Comparison of ENCODE assay signal across 18 mouse cellular contexts in the genomic region with DNA sequence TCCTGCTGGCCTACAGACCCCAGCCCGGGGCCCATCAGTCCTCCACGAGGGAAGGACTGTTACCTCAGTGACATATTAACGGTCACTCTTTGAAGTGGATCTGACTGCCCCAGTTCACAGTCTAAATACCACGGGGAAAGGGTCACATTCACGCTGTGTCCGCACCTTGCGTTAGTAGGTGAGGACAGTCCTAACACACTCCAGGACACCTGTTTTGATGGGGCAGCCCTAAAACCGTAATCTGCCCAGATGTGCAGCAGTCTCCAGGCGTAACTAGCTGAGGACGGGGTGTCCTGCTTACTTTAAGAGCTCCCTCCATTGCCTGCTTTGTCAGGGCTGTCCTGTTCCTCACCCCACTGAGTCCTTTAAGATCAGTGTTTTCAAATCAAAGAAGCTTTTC.
DNase-seq lines count a peak whose midpoint lies in the region; ATAC-seq lines count a peak whose summit lies in the region.
"Had no signal": no experiment of that assay in that cellular context is flagged by ENCODE, and none has a peak within 500 bp of the region (broad histone marks: within the 10 kb centered on the region; RNA-seq: fewer than 3 reads in every experiment).

No protein-coding gene starts in this region.

- DNase-seq in embryo, embryonic 10.5 days (ENCODE audit: low spot score) = peak; percentile 24
- DNase-seq in embryo, embryonic 10 days (ENCODE audit: low spot score) = no peak
- DNase-seq in cerebellum, postnatal 36 days = peak; percentile 22 to 45
- DNase-seq in limb, embryonic 10.5 days (ENCODE audit: low spot score) = no peak
- no peak for DNase-seq in forebrain, embryonic 11.5 days (ENCODE audit: low spot score)
- DNase-seq in heart, postnatal 36 days = no peak
- DNase-seq: B cell, adult 2 months; gastrocnemius, postnatal 14 days; heart, postnatal 14 days; kidney, postnatal 10 days; spleen, adult 18-20 months had no signal

- intact Hi-C loops in heart, postnatal 36 days (cut with DNase I) = no loop called here

- no peaks in the 10 kb centered on the region for H3K27me3 ChIP-seq in megakaryocyte, embryonic 14.5 days (replicated peaks)
- H3K27me3 ChIP-seq in limb, embryonic 10.5 days (ENCODE audit: low read depth, poor library complexity, severe bottlenecking) = peaks cover 9% of the 10 kb centered on the region; the same call in 1 of the 2 replicates
- H3K27me3 ChIP-seq in forebrain, embryonic 11.5 days (ENCODE audit: control insufficient read depth, insufficient read depth, low read length) = no peaks in the 10 kb centered on the region
- H3K27me3 ChIP-seq: Patski had no signal

- peaks cover 5% of the 10 kb centered on the region; the same call in 1 of the 2 replicates for H3K4me1 ChIP-seq in megakaryocyte, embryonic 14.5 days
- H3K4me1 ChIP-seq in limb, embryonic 10.5 days = peaks cover 46% of the 10 kb centered on the region
- H3K4me1 ChIP-seq in forebrain, embryonic 11.5 days (replicated peaks; ENCODE audit: control insufficient read depth, insufficient read depth, low read length) = peaks cover 7% of the 10 kb centered on the region; the same call in 1 of the 2 replicates

- peak overlapping the region; percentile 17 for H3K4me3 ChIP-seq in megakaryocyte, embryonic 14.5 days (replicated peaks)
- H3K4me3 ChIP-seq in limb, embryonic 10.5 days = no peak overlapping the region
- no peak overlapping the region for H3K4me3 ChIP-seq in forebrain, embryonic 11.5 days (ENCODE audit: low read depth, low read length)
- H3K4me3 ChIP-seq: heart, embryonic 10.5 days had no signal

- H3K4me2 ChIP-seq in forebrain, embryonic 11.5 days (ENCODE audit: low read depth, low read length, severe bottlenecking) = no peak overlapping the region

- no peak for ATAC-seq in megakaryocyte, adult 5-6 weeks (ENCODE audit: poor library complexity, severe bottlenecking)
- ATAC-seq in forebrain, embryonic 11.5 days (replicated peaks; ENCODE audit: low FRiP score) = no peak
- ATAC-seq: forebrain, embryonic 16.5 days; inflammation-experienced regulatory T-cells, adult 6 months; Patski had no signal

- H3K27ac ChIP-seq in limb, embryonic 10.5 days = peak overlapping the region; percentile 61
- no peak overlapping the region for H3K27ac ChIP-seq in forebrain, embryonic 11.5 days (ENCODE audit: low read depth, low read length)
- H3K27ac ChIP-seq: heart, embryonic 10.5 days; stomach, postnatal 0 days had no signal

- no peak overlapping the region for H3K9ac ChIP-seq in forebrain, embryonic 11.5 days (ENCODE audit: low read length)

- peaks cover 8% of the 10 kb centered on the region for H3K36me3 ChIP-seq in megakaryocyte, embryonic 14.5 days (replicated peaks; ENCODE audit: low read length)
- peaks cover 7% of the 10 kb centered on the region; the same call in 1 of the 2 replicates for H3K36me3 ChIP-seq in limb, embryonic 10.5 days
- no peaks in the 10 kb centered on the region for H3K36me3 ChIP-seq in forebrain, embryonic 11.5 days (ENCODE audit: control insufficient read depth, insufficient read depth, low read length)
- H3K36me3 ChIP-seq: heart, embryonic 10.5 days had no signal

- peaks cover 32% of the 10 kb centered on the region for H3K9me3 ChIP-seq in megakaryocyte, embryonic 14.5 days
- 0 out of 2 replicates have a peak, but pooled peaks cover 3% of the 10 kb centered on the region for H3K9me3 ChIP-seq in limb, embryonic 10.5 days (replicated peaks)
- no peaks in the 10 kb centered on the region; the same call in 1 of the 2 replicates for H3K9me3 ChIP-seq in forebrain, embryonic 11.5 days (ENCODE audit: control insufficient read depth, low read length)

- 18% methylated on average over 10 of the region's 10 CpGs for WGBS in limb, embryonic 10.5 days
- WGBS in forebrain, embryonic 11.5 days = 37% methylated on average over 10 of the region's 10 CpGs

Comparison
In these comparisons a context has a peak if more than half of its experiments do, and no peak if none do; other contexts are left out.
1. DNase-seq: peak in embryo, embryonic 10.5 days (single experiment) and cerebellum, postnatal 36 days (2 of 2); none in embryo, embryonic 10 days (single experiment), limb, embryonic 10.5 days (single experiment), forebrain, embryonic 11.5 days (single experiment) and heart, postnatal 36 days (0 of 2).